In the genomic region with DNA sequence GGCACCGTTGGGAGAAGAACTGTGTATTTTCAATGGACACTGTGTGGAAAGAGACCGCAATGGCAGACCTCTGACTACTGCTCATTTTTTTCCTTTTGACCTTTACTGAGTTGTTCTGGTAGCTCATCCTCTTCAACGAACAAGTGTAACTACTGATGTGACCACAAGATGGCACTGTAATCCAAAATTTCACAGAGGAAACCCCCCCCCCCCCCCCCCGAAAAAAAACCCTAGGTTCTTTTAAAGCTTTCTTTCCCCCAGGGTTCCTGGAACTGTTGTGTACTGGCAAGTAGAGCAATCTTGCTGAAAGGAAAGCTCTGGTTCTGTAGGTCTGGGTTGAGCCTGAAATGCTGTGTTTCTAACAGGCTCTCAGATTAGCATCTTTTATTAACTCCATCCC, we compare ENCODE assay signal across 8 mouse cellular contexts. TPM values are rescaled to one million over a fixed set of nuclear protein-coding genes. Genes with fewer than 3 reads are reported as not detected.
DNase-seq lines count a peak whose midpoint lies in the region; TF ChIP-seq lines count a peak whose summit lies in the region.

No protein-coding gene starts in this region.

- 7% methylated on average over 4 of the region's 4 CpGs for WGBS in limb, embryonic 10.5 days

- peak overlapping the region; percentile 56; the same call in 1 of the 2 replicates for H3K27ac ChIP-seq in limb, embryonic 10.5 days

- no peak for TF ChIP-seq POLR2A in myocyte (IDR thresholded peaks at IDR 0.05; ENCODE audit: insufficient read length, low read depth)

- H3K36me3 ChIP-seq in limb, embryonic 10.5 days, result no peaks in the 10 kb centered on the region
- H3K36me3 ChIP-seq in myocyte (ENCODE audit: control insufficient read depth, insufficient read depth), result no peaks in the 10 kb centered on the region

- peak; percentile 58 to 71 for DNase-seq in cerebellum, postnatal 10 days
- DNase-seq in cerebellum, adult 11 months, result no peak
- DNase-seq in thymus, postnatal 0 days (ENCODE audit: low spot score), result peak; percentile 77
- no peak for DNase-seq in thymus, postnatal 36 days
- peak; percentile 48 for DNase-seq in heart, adult 8-10 months (ENCODE audit: low spot score)
- no peak for DNase-seq in limb, embryonic 10.5 days (ENCODE audit: low spot score)
- no peak for DNase-seq in frontal cortex, postnatal 10 days (ENCODE audit: low spot score in 2 of 2)

- H3K9me3 ChIP-seq in limb, embryonic 10.5 days (replicated peaks), result no peaks in the 10 kb centered on the region

- H3K4me1 ChIP-seq in limb, embryonic 10.5 days, result peaks cover 26% of the 10 kb centered on the region

- no peak overlapping the region for H3ac ChIP-seq in myocyte (ENCODE audit: control insufficient read depth, insufficient read length)

- H3K27me3 ChIP-seq in limb, embryonic 10.5 days (ENCODE audit: low read depth, poor library complexity, severe bottlenecking), result no peaks in the 10 kb centered on the region
- no peaks in the 10 kb centered on the region for H3K27me3 ChIP-seq in myocyte (ENCODE audit: control insufficient read depth, insufficient read depth, insufficient read length)

- no peaks in the 10 kb centered on the region for H3K79me2 ChIP-seq in myocyte (ENCODE audit: control insufficient read depth, insufficient read depth)

- peak overlapping the region; percentile 28 for H3K4me2 ChIP-seq in myocyte (ENCODE audit: low read depth)

- H3K4me3 ChIP-seq in limb, embryonic 10.5 days, result no peak overlapping the region
- H3K4me3 ChIP-seq in myocyte, result no peak overlapping the region

TF ChIP-seq in myocyte, 11 proteins besides CTCF, POLR2A, EP300 and RAD21:
- TF ChIP-seq TCF3 (IDR thresholded peaks at IDR 0.05; ENCODE audit: insufficient read length, low read depth), result no peak
- no peak for TF ChIP-seq REST (IDR thresholded peaks at IDR 0.05; ENCODE audit: insufficient read depth, insufficient read length)
- no peak for TF ChIP-seq POLR2AphosphoS2 (IDR thresholded peaks at IDR 0.05; ENCODE audit: insufficient read length, low read depth)
- TF ChIP-seq USF1 (IDR thresholded peaks at IDR 0.05; ENCODE audit: low read depth), result no peak
- no peak for TF ChIP-seq CEBPB (IDR thresholded peaks at IDR 0.05; ENCODE audit: insufficient read depth, poor library complexity, severe bottlenecking)
- TF ChIP-seq MAX (IDR thresholded peaks at IDR 0.05; ENCODE audit: low read depth), result no peak
- no peak for TF ChIP-seq SRF (IDR thresholded peaks at IDR 0.05; ENCODE audit: control insufficient read depth, insufficient read length, low read depth)
- no peak for TF ChIP-seq TCF12 (IDR thresholded peaks at IDR 0.05; ENCODE audit: insufficient read depth, poor library complexity, severe bottlenecking)
- TF ChIP-seq MYOG (IDR thresholded peaks at IDR 0.05; ENCODE audit: control insufficient read depth in 1 of 3, insufficient read depth in 1 of 3, insufficient read length in 2 of 3, low read depth in 2 of 3), result no peak
- TF ChIP-seq E2F4 (IDR thresholded peaks at IDR 0.05; ENCODE audit: insufficient read depth), result no peak
- TF ChIP-seq MYOD1 (IDR thresholded peaks at IDR 0.05; ENCODE audit: control insufficient read depth in 1 of 3, insufficient read length in 2 of 3, low read depth in 2 of 3), result no peak
TF ChIP-seq in myocyte: peak in this region for 0.

RNA-seq across cellular contexts. Expression of gene Tlr1, which starts 49.9 kb away (rescaled TPM):
- 1.8 and 2.0 TPM in 2 replicates for polyA plus RNA-seq in thymus, postnatal 0 days (2015; fragmentation: Nextera tagmentation; extraction: Ambion mirVana)
- under 1 TPM; 0.09 to 0.41 (median 0.27) TPM for total RNA-seq in heart, adult 8-10 months (2022)
- polyA plus RNA-seq in limb, embryonic 10.5 days (2016; fragmentation: Nextera tagmentation; extraction: Ambion mirVana), result 0.19 and 0.28 TPM in 2 replicates
- 0.02 TPM for polyA plus RNA-seq in myocyte (2012; fragmentation: generic; extraction: Trizol)

Comparison
In these comparisons a context has a peak if more than half of its experiments do, and no peak if none do; other contexts are left out.
1. DNase-seq: peak in cerebellum, postnatal 10 days (2 of 2), thymus, postnatal 0 days (single experiment) and heart, adult 8-10 months (single experiment); none in cerebellum, adult 11 months (single experiment), thymus, postnatal 36 days (0 of 2), limb, embryonic 10.5 days (single experiment) and frontal cortex, postnatal 10 days (0 of 2).